Comparison of ENCODE assay signal across 8 mouse cellular contexts in genomic region chr5:103910156-103910555, GRCm38 (mm10). TPM values are rescaled to one million over a fixed set of nuclear protein-coding genes. Genes with fewer than 3 reads are reported as not detected.
A peak's percentile ranks its signal among the peaks of the same experiment; 100 is the strongest.
DNase-seq lines count a peak whose midpoint lies in the region; ATAC-seq and TF ChIP-seq lines count a peak whose summit lies in the region.

No protein-coding gene starts in this region.

- H3K4me2 ChIP-seq in forebrain, postnatal 0 days (ENCODE audit: low read depth): peak overlapping the region; percentile 69
- peak overlapping the region; percentile 93 for H3K4me2 ChIP-seq in liver, embryonic 16.5 days (ENCODE audit: low read depth, low read length)

- no peaks in the 10 kb centered on the region for H3K27me3 ChIP-seq in ES-Bruce4 (ENCODE audit: control insufficient read depth, insufficient read depth, low read length, poor library complexity, severe bottlenecking)
- no peaks in the 10 kb centered on the region for H3K27me3 ChIP-seq in forebrain, postnatal 0 days (ENCODE audit: insufficient read depth, low read length)
- H3K27me3 ChIP-seq in liver, embryonic 16.5 days (ENCODE audit: control insufficient read depth, insufficient read depth, low read depth, low read length): peaks cover 4% of the 10 kb centered on the region

- H3K27ac ChIP-seq in gastrocnemius, adult 2 months: peak overlapping the region; percentile 94
- H3K27ac ChIP-seq in ES-Bruce4 (ENCODE audit: insufficient read depth, low read length): no peak overlapping the region
- no peak overlapping the region for H3K27ac ChIP-seq in forebrain, postnatal 0 days (ENCODE audit: low read depth, low read length)
- H3K27ac ChIP-seq in liver, embryonic 16.5 days (ENCODE audit: low read length): no peak overlapping the region

- peak overlapping the region; percentile 93 for H3K9ac ChIP-seq in ES-Bruce4 (ENCODE audit: low read depth, poor library complexity, severe bottlenecking)
- peak overlapping the region; percentile 85 for H3K9ac ChIP-seq in forebrain, postnatal 0 days
- no peak overlapping the region for H3K9ac ChIP-seq in liver, embryonic 16.5 days (ENCODE audit: low read depth, low read length)

- intact Hi-C loops in gastrocnemius, adult 2 months (cut with DNase I): no loop called here
- intact Hi-C loops in gastrocnemius, postnatal 36 days (cut with DNase I): no loop called here
- intact Hi-C loops in left cerebral cortex, postnatal 36 days (cut with DNase I): no loop called here

- DNase-seq in gastrocnemius, adult 2 months: no peak
- no peak for DNase-seq in gastrocnemius, postnatal 36 days
- no peak for DNase-seq in forebrain, postnatal 0 days
- DNase-seq in adrenal gland, postnatal 4 days (ENCODE audit: low spot score in 2 of 2): no peak
- DNase-seq in left cerebral cortex, postnatal 36 days (ENCODE audit: low spot score in 2 of 2): no peak

- peak overlapping the region; percentile 95 for H3K4me3 ChIP-seq in gastrocnemius, adult 2 months
- peak overlapping the region; percentile 91 for H3K4me3 ChIP-seq in ES-Bruce4 (ENCODE audit: low read depth, low read length)
- H3K4me3 ChIP-seq in forebrain, postnatal 0 days (ENCODE audit: low read depth, low read length): peak overlapping the region; percentile 89
- H3K4me3 ChIP-seq in liver, embryonic 16.5 days (ENCODE audit: low read depth, low read length): peak overlapping the region; percentile 74

- no peak for TF ChIP-seq POLR2A in ES-Bruce4 (IDR thresholded peaks at IDR 0.05; ENCODE audit: insufficient read depth, low read length)

- H3K9me3 ChIP-seq in ES-Bruce4 (replicated peaks; ENCODE audit: control insufficient read depth, insufficient read depth, low read length, poor library complexity, severe bottlenecking): no peaks in the 10 kb centered on the region
- H3K9me3 ChIP-seq in forebrain, postnatal 0 days (ENCODE audit: low read length): no peaks in the 10 kb centered on the region
- no peaks in the 10 kb centered on the region for H3K9me3 ChIP-seq in liver, embryonic 16.5 days (replicated peaks; ENCODE audit: control insufficient read depth, low read length)

- TF ChIP-seq CTCF in gastrocnemius, adult 2 months (IDR thresholded peaks at IDR 0.05): no peak
- no peak for TF ChIP-seq CTCF in ES-Bruce4 (IDR thresholded peaks at IDR 0.05; ENCODE audit: low read depth, low read length)
- no peak for TF ChIP-seq CTCF in forebrain, postnatal 0 days (IDR thresholded peaks at IDR 0.05; ENCODE audit: low read depth)

- no peak for ATAC-seq in forebrain, postnatal 0 days
- no peak for ATAC-seq in liver, embryonic 16.5 days (ENCODE audit: low read depth)
- ATAC-seq in frontal cortex, adult (ENCODE audit: low TSS enrichment): no peak

- H3K4me1 ChIP-seq in ES-Bruce4 (ENCODE audit: control insufficient read depth, insufficient read depth, low read length): peaks cover 3% of the 10 kb centered on the region
- peaks cover 4% of the 10 kb centered on the region; the same call in 1 of the 2 replicates for H3K4me1 ChIP-seq in forebrain, postnatal 0 days (ENCODE audit: insufficient read depth)
- peaks cover 6% of the 10 kb centered on the region for H3K4me1 ChIP-seq in liver, embryonic 16.5 days (ENCODE audit: control insufficient read depth, low read depth, low read length)

- H3K36me3 ChIP-seq in ES-Bruce4 (ENCODE audit: control insufficient read depth, insufficient read depth, low read length, poor library complexity, severe bottlenecking): peaks cover 3% of the 10 kb centered on the region
- H3K36me3 ChIP-seq in forebrain, postnatal 0 days (ENCODE audit: insufficient read depth): no peaks in the 10 kb centered on the region
- H3K36me3 ChIP-seq in liver, embryonic 16.5 days (ENCODE audit: control insufficient read depth, insufficient read depth): no peaks in the 10 kb centered on the region

- 11% methylated on average over 8 of the region's 9 CpGs for WGBS in forebrain, postnatal 0 days
- 16% methylated on average over 8 of the region's 9 CpGs for WGBS in liver, embryonic 16.5 days (ENCODE audit: insufficient replicate concordance)

- no peak for TF ChIP-seq EP300 in ES-Bruce4 (IDR thresholded peaks at IDR 0.05; ENCODE audit: insufficient read depth, low read depth, low read length)

RNA-seq across cellular contexts. Expression of gene Klhl8, which starts 0.9 kb away (rescaled TPM):
- total RNA-seq in gastrocnemius, adult 2 months (2021): 10 to 100 TPM; 26.1 to 28.6 TPM
- 10 to 100 TPM; 21.9 to 22.5 TPM for total RNA-seq in gastrocnemius, postnatal 36 days (2021)
- polyA plus RNA-seq in ES-Bruce4 (2011; ENCODE audit: insufficient read depth, insufficient read length, low read depth, missing spikeins): 18.6 and 20.2 TPM in 2 replicates
- total RNA-seq in forebrain, postnatal 0 days (2014; rRNA removed): 51.2 and 60.0 TPM in 2 replicates
- polyA plus RNA-seq in forebrain, postnatal 0 days (2015; fragmentation: Nextera tagmentation; extraction: Ambion mirVana): 41.0 and 47.3 TPM in 2 replicates
- 1.5 and 1.8 TPM in 2 replicates for polyA plus RNA-seq in liver, embryonic 16.5 days (2015; fragmentation: Nextera tagmentation; extraction: Ambion mirVana)
- 10 to 100 TPM; 18.7 to 19.3 TPM for total RNA-seq in adrenal gland, postnatal 4 days (2021)
- 10 to 100 TPM; 33.0 to 34.4 TPM for total RNA-seq in left cerebral cortex, postnatal 36 days (2021)
